Mouse (Mus musculus): ENCODE results near the gene Ddx50. TPM values are rescaled to one million over a fixed set of nuclear protein-coding genes. Genes with fewer than 3 reads are reported as not detected.

The Ddx50 gene
- total RNA-seq, 2 experiments from 2014 or later = 141 to 143 TPM

Small RNAs within 50 kb of the gene (microRNA-seq; reads per million reads assigned to microRNA genes)
- not detected for gene Mir7215

Other genes starting within 250 kb of the Ddx50 start
- gene Hkdc1, start 228.7 kb downstream of the Ddx50 start, total RNA-seq (2021) = 1 to 10 TPM in 1 of 2 experiments, not detected in 1; 1.4 TPM
- under 1 TPM; 0.48 to 0.78 TPM for gene 4930507D05Rik, start 201.7 kb downstream of the Ddx50 start, total RNA-seq (2021)
- 10 to 100 TPM; 31.5 to 36.5 TPM for gene Supv3l1, start 201.5 kb downstream of the Ddx50 start, total RNA-seq (2021)
- 10 to 100 TPM; 45.3 to 48.7 TPM for gene Vps26a, start 164.4 kb downstream of the Ddx50 start, total RNA-seq (2021)
- 10 to 100 TPM; 23.9 to 38.9 TPM for gene Srgn, start 123.8 kb downstream of the Ddx50 start, total RNA-seq (2021)
- 10 to 100 TPM; 39.2 to 42.1 TPM for gene Kif1bp, start 72.8 kb downstream of the Ddx50 start, total RNA-seq (2021)
- 10 to 100 TPM; 57.3 to 62.6 TPM for gene Ddx21, start 48.9 kb downstream of the Ddx50 start, total RNA-seq (2021)
- 1 to 10 TPM; 1.2 to 1.9 TPM for gene Stox1, start 74.9 kb upstream of the Ddx50 start, total RNA-seq (2021)
- gene Ccar1, start 141.1 kb upstream of the Ddx50 start, total RNA-seq (2021) = 10 to 100 TPM; 89.8 to 93.2 TPM